Mouse (Mus musculus) stomach, embryonic 16.5 days (tissue): ENCODE results near the gene Chchd4. TPM values are rescaled to one million over a fixed set of nuclear protein-coding genes. Genes with fewer than 3 reads are reported as not detected.
"Not testable (repeated sequence)": the region's sequence is repeated elsewhere in the genome, so short reads cannot be mapped to it uniquely, and the experiment has no call there.

Experiments
- ATAC-seq: fragments of 200-750 bp; cut with Nextera tagmentation; 2 replicates; pipeline ENCODE4 v1.8.0; 2017; ENCODE audit warnings: moderate number of reproducible peaks, moderate TSS enrichment; ENCODE audit not compliant: insufficient read depth, low FRiP score
- H3K27ac ChIP-seq: fragments of 300-500 bp; sonication (generic); 2 replicates; pipeline ENCODE4 v1.5.1; 2014; ENCODE audit warnings: low read length
- H3K27me3 ChIP-seq: fragments of 300-500 bp; sonication (generic); 2 replicates; pipeline ENCODE4 v1.6.1; 2014; ENCODE audit warnings: low read length, control low read depth, mixed read lengths; ENCODE audit not compliant: control insufficient read depth, insufficient read depth
- H3K36me3 ChIP-seq: fragments of 300-500 bp; sonication (generic); 2 replicates; pipeline ENCODE4 v1.6.1; 2014; ENCODE audit warnings: low read length; ENCODE audit not compliant: control insufficient read depth, insufficient read depth
- H3K4me1 ChIP-seq: fragments of 300-500 bp; sonication (generic); 2 replicates; pipeline ENCODE4 v1.6.1; 2014; ENCODE audit warnings: low read length, control low read depth, mixed read lengths; ENCODE audit not compliant: control insufficient read depth, insufficient read depth
- H3K4me2 ChIP-seq: fragments of 300-500 bp; sonication (generic); 2 replicates; pipeline ENCODE4 v1.6.1; 2014; ENCODE audit warnings: low read depth, low read length, mixed read lengths
- H3K4me3 ChIP-seq: fragments of 300-500 bp; sonication (generic); replicated peaks from 2 replicates; pipeline ENCODE4 v1.5.1; 2014; ENCODE audit warnings: mild to moderate bottlenecking, low read length
- H3K9ac ChIP-seq: fragments of 300-500 bp; sonication (generic); 2 replicates; pipeline ENCODE4 v1.6.1; 2014; ENCODE audit warnings: low read length
- H3K9me3 ChIP-seq: fragments of 300-500 bp; sonication (generic); replicated peaks from 2 replicates; pipeline ENCODE4 v1.6.1; 2016; ENCODE audit warnings: low read length, control low read depth; ENCODE audit not compliant: control insufficient read depth
- WGBS: fragments of 180-500 bp; shearing (Covaris S2); extraction: QIAGEN DNeasy Blood & Tissue Kit; methylation state at CpG from one replicate; pipeline ENCODE4 v1.1.7; 2014; 5-methylcytosine and 5-hydroxymethylcytosine counted together
- polyA plus RNA-seq: library from polyadenylated mRNA; unstranded; fragments of >200 nt; fragmentation: Nextera tagmentation; extraction: Ambion mirVana; gene quantifications from 2 replicates; pipeline ENCODE4 v1.2.1, GENCODE M21; 2015

Chchd4 gene
- polyA plus RNA-seq, 1 experiment from 2014 or later: 25.3 TPM

DNA sequence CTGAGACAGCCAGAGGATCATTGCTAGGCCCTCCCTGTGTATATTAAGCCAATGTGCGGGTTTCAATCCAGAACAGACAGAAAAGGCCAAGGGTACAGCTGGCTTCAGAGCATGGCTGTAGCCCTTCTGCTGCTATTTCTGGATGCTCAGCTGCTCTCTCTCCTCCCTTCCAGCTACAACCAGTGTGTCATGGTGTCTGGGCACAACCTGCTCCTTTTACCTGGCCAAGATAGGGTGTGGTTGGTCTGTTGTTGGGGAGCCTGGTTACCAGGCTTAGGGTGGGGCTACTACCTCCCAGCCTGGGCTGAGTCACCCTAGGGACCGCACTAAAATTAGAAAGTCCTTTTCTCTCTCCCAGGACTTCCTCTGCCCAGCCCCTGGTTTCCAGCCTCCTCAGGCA is 10.0 kb upstream of the Chchd4 start:
- Histone ChIP-seq H3K36me3 (peaks cover 26% of the 10 kb centered on the region), H3K9ac (no peak overlapping the region), H3K9me3 (no peaks in the 10 kb centered on the region), H3K4me3 (no peak overlapping the region), H3K27me3 (no peaks in the 10 kb centered on the region), H3K4me1 (no peaks in the 10 kb centered on the region), H3K4me2 (no peak overlapping the region), H3K27ac (peak overlapping the region; percentile 20; the same call in 1 of the 2 replicates)
- WGBS: 78% methylated on average over 2 of the region's 2 CpGs
- ATAC-seq: no peak

DNA sequence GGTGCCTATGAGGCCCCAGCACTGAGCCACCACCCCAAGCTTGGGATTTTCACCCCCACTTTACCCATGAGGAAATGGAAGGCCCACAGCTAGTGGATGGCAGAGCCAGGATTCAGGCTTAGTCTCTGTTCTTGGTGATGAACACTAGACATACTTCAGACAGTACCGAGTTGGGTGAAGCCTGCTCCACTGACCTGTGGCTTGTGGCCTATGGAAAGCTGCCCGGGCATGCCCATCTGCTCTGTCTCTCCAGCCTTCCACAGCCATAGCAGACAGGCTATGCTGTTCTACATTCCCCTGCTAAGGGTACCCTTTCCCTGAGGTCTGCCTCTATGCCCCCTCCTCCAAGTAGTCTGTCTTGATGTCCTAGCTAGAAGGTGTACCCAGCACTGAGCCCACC is 3.2 kb upstream of the Chchd4 start:
- 93% methylated on average over 2 of the region's 2 CpGs for WGBS
- H3K4me2 ChIP-seq: no peak overlapping the region
- H3K27ac ChIP-seq: no peak overlapping the region
- H3K27me3 ChIP-seq: no peaks in the 10 kb centered on the region
- H3K4me3 ChIP-seq: no peak overlapping the region
- peaks cover 20% of the 10 kb centered on the region for H3K4me1 ChIP-seq
- peak overlapping the region; percentile 20; the same call in 1 of the 2 replicates for H3K9ac ChIP-seq
- H3K9me3 ChIP-seq: no peaks in the 10 kb centered on the region
- H3K36me3 ChIP-seq: peaks cover 9% of the 10 kb centered on the region; the same call in 1 of the 2 replicates
- ATAC-seq: no peak

DNA sequence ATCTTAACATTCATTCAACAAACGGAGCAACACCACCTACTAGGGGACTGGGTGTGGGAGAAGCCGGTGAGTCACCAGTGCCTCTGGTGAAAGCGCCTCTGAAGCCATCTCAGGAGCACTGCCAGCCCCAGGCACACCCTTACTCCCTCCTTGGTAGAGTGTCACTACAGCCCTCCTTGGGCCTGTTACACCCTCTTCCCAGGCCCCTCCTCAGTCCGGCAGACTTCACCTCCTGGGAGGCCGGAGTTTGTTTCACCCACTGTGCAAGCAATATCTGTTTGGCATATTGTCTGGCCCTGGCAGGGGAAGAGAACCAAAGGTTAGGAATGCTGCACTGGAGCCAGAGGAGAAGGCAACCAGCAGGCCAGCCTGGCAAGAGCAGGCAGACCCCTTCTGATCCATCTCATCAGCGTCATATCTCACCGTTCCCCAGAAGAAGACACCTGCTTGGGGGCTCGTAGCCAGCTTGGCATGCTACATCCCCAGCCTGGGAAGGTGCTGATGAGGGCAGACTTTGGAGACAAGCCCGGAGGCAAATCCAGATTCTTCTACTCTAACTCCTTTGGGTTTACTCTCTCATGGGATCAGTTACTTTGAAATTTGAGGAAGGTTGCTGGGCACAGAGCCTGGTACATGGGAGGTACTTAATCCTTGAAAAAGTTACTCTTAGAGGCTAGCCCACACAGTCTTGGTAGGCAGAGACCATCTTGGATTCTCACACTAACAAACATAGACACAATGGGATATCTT is 1.3 kb upstream of the Chchd4 start:
- ATAC-seq: no peak

DNA sequence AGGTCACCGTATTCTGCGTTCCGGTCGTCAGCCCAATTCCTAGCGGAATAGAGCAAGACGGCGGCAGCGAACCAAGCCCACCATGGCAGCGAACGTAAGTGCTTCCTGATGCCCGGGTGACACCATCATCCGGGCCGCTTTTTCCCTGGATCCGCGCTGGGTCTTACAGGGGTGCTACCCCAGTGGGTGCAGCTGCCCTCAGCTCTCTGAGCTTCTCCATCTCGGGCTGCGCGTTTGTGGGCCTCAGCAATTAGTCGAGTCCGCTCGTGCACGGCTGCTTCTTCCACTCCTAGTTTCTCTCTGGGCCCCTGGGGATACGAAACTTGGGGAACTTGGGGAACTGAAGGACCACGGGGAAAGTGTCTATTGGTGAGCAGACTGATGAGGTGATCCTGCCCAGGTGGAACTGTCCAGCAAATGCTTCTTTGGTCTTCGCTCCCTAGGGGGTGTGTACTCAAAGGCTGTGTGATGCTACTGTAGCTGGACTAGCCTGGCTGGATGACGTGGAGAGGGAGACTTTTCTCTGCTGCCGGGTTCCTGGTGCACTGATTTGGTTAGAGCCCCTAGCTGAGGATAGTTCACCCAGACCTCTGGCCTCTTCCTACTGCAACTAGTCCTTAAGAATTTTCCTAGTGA is 577 bp upstream of the Chchd4 start:
- ATAC-seq: peak; percentile 3; the same call in 1 of the 2 replicates
- H3K4me3 ChIP-seq: peak overlapping the region; percentile 90
- peaks cover 20% of the 10 kb centered on the region for H3K4me1 ChIP-seq
- H3K4me2 ChIP-seq: peak overlapping the region; percentile 68
- no peaks in the 10 kb centered on the region for H3K27me3 ChIP-seq
- peak overlapping the region; percentile 75 for H3K9ac ChIP-seq
- WGBS: under 1% methylated on average over 27 of the region's 27 CpGs
- H3K9me3 ChIP-seq: no peaks in the 10 kb centered on the region
- H3K36me3 ChIP-seq: no peaks in the 10 kb centered on the region
- H3K27ac ChIP-seq: peak overlapping the region; percentile 64

More for the DNA sequence above, 1.3 kb upstream of the Chchd4 start:
- peak overlapping the region; percentile 75 for H3K9ac ChIP-seq
- 0 out of 2 replicates have a peak, but pooled peaks cover 1% of the 10 kb centered on the region for H3K36me3 ChIP-seq
- peak overlapping the region; percentile 90 for H3K4me3 ChIP-seq
- peak overlapping the region; percentile 64 for H3K27ac ChIP-seq
- WGBS: 46% methylated on average over 9 of the region's 9 CpGs
- H3K9me3 ChIP-seq: no peaks in the 10 kb centered on the region
- no peaks in the 10 kb centered on the region for H3K27me3 ChIP-seq
- H3K4me1 ChIP-seq: peaks cover 20% of the 10 kb centered on the region
- peak overlapping the region; percentile 68 for H3K4me2 ChIP-seq

DNA sequence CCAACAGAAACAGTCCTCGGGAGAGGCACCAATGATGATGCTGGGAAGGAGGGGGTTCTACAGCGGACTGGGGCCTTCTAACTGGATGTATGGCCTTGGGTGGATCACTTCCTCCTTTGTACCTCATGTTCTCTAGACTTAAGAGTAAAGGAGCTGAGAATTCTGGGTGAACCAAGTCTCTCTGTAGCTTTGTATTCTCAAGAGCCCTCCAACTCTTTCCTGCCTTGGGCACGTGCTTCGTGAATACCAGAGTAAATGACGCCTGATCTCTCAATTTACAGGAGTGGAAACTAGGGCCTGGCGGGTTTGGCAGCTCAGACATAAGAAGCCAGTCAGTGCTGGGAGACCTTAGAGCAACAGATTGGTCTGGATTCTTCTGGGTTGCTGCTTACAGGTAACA is 1.0 kb downstream of the Chchd4 start:
- Histone ChIP-seq H3K9me3 (no peaks in the 10 kb centered on the region), H3K4me2 (peak overlapping the region; percentile 57), H3K27me3 (no peaks in the 10 kb centered on the region), H3K27ac (peak overlapping the region; percentile 87), H3K4me3 (peak overlapping the region; percentile 90), H3K4me1 (peaks cover 20% of the 10 kb centered on the region), H3K9ac (peak overlapping the region; percentile 89), H3K36me3 (peaks cover 4% of the 10 kb centered on the region; the same call in 1 of the 2 replicates)
- ATAC-seq: no peak
- 31% methylated on average over 6 of the region's 6 CpGs for WGBS

DNA sequence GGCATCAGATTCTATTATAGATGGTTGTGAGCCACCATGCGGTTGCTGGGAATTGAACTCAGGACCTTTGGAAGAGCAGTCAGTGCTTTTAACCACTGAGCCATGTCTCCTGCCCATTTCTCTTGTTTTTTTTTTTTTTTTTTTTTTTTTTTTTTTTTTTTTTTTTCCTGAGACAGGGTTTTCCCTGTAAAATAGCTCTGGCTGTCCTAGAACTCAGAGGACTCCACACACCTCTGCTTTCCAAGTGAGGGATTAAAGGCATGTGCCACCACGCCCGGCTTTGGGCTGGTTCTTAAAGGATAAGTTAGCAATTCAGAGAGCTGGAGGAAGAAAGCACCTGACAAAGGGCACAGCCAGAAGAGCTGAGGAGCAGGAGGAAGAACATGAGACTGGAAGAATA is 1.9 kb downstream of the Chchd4 start:
- ATAC-seq, H3K27me3 ChIP-seq, H3K4me3 ChIP-seq, H3K9ac ChIP-seq, H3K9me3 ChIP-seq, H3K36me3 ChIP-seq, H3K4me2 ChIP-seq: not testable (repeated sequence)
- WGBS: 75% methylated on average over 3 of the region's 3 CpGs
- Histone ChIP-seq H3K4me1 (peaks cover 20% of the 10 kb centered on the region), H3K27ac (peak overlapping the region; percentile 87; the same call in 1 of the 2 replicates)

DNA sequence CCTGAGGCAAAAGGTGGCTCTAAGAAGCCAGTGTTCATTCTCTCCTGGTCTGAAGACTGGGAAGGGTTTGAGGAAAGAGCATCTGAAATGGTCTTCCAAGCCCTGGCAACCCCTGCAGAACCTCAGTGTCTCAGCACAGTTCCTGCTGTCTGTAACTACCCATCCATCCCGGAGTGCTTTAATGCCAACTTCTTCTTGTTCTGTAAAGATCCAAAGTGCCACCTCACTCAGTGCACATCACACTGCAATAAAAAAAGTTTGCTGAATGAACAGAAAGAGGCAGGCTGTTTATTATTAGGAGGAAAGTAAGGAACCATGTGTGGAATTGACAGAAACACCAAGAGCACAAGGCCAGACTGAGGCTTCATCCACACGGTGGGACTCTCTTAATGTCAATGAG is 2.6 kb downstream of the Chchd4 start:
- ATAC-seq: no peak
- H3K9ac ChIP-seq: no peak overlapping the region
- no peaks in the 10 kb centered on the region for H3K9me3 ChIP-seq
- no peaks in the 10 kb centered on the region for H3K27me3 ChIP-seq
- H3K4me1 ChIP-seq: peaks cover 20% of the 10 kb centered on the region
- H3K36me3 ChIP-seq: peaks cover 4% of the 10 kb centered on the region; the same call in 1 of the 2 replicates
- no peak overlapping the region for H3K4me2 ChIP-seq
- H3K4me3 ChIP-seq: no peak overlapping the region
- 81% methylated on average over 2 of the region's 2 CpGs for WGBS
- H3K27ac ChIP-seq: no peak overlapping the region

DNA sequence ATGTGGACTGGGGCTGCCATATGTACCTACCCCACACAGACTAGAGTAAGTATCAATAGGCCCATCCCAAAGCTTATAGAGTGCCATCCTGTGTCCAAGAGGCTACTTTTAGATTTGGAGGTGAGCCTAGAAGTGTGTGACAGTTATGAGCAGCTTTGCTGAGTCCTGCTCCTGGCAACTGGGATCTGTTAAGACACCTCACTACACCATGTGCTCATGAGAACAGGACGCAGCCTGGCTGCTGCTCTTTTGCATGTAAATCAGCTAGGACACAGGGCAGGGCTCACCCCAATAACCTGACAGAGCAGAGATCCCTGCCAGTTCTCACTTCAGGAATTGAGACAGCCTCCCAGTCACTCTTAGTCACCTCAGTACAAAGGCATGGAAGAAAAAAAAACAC is 6.2 kb downstream of the Chchd4 start:
- H3K27me3 ChIP-seq: no peaks in the 10 kb centered on the region
- H3K4me3 ChIP-seq: no peak overlapping the region
- peaks cover 6% of the 10 kb centered on the region; the same call in 1 of the 2 replicates for H3K4me1 ChIP-seq
- no peak overlapping the region for H3K9ac ChIP-seq
- H3K4me2 ChIP-seq: no peak overlapping the region
- ATAC-seq: no peak
- H3K9me3 ChIP-seq: no peaks in the 10 kb centered on the region
- 92% methylated on average over 1 of the region's 1 CpGs for whole genome bisulfite sequencing
- H3K36me3 ChIP-seq: peaks cover 4% of the 10 kb centered on the region; the same call in 1 of the 2 replicates
- H3K27ac ChIP-seq: no peak overlapping the region

DNA sequence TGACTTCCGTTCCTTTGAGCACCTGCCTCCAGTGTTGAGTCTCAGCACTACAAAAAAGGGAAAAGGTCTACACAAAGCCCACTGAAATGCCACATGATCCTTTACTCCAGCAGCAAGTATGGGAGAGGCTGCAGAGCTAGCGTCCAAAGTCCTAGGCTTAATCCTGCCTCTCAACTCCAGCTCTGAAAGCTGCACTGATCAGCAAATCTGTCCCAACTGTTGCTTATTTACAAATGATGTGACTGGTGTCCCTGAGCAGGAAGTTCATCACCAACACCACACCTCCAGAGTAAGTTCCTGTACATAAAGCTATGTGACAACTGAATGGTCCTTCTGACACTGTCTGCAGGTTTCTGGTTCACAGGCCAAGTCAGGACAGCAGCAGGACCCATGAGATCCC is 7.6 kb downstream of the Chchd4 start:
- no peak for ATAC-seq
- peaks cover 4% of the 10 kb centered on the region; the same call in 1 of the 2 replicates for H3K36me3 ChIP-seq
- H3K4me2 ChIP-seq: no peak overlapping the region
- H3K4me3 ChIP-seq: no peak overlapping the region
- H3K9me3 ChIP-seq: no peaks in the 10 kb centered on the region
- H3K9ac ChIP-seq: no peak overlapping the region
- H3K27me3 ChIP-seq: no peaks in the 10 kb centered on the region
- no peak overlapping the region for H3K27ac ChIP-seq
- WGBS: 93% methylated on average over 2 of the region's 2 CpGs
- no peaks in the 10 kb centered on the region for H3K4me1 ChIP-seq
